Mouse (Mus musculus) brain, embryonic 14.5 days (tissue): ENCODE results near the gene Hspd1. TPM values are rescaled to one million over a fixed set of nuclear protein-coding genes. Genes with fewer than 3 reads are reported as not detected.

Experiments
- DNase-seq: peaks from one replicate; pipeline ENCODE4 v3.0.0-alpha.2; 2011; ENCODE audit warnings: low read depth
- CTCF ChIP-seq: fragments of 200-500 bp; IDR thresholded peaks from 2 replicates; pipeline ENCODE4 v1.5.1; 2012; ENCODE audit warnings: inconsistent platforms, mild to moderate bottlenecking, moderate library complexity, borderline replicate concordance; ENCODE audit not compliant: insufficient read depth, insufficient read length; ENCODE audit errors: extremely low read depth
- POLR2A ChIP-seq: fragments of 200-500 bp; IDR thresholded peaks from 2 replicates; pipeline ENCODE4 v1.6.1; 2012; ENCODE audit warnings: mild to moderate bottlenecking, inconsistent platforms, borderline replicate concordance; ENCODE audit not compliant: poor library complexity, insufficient read depth, insufficient read length, severe bottlenecking; ENCODE audit errors: extremely low read depth
- polyA plus RNA-seq: library from polyadenylated mRNA; depleted of rRNA; stranded (reverse); fragments of >200 nt; gene quantifications from 2 replicates; pipeline ENCODE4 v1.2.3, GENCODE M21; 2012; rRNA removed

The Hspd1 gene
- polyA plus RNA-seq, 1 experiment = 128 TPM

GRCm38 (mm10) chr1:55048841-55049587 is 39.0 kb downstream of the Hspd1 start:
- TF ChIP-seq POLR2A (no peak), CTCF (no peak)
- no peak for DNase-seq

DNA sequence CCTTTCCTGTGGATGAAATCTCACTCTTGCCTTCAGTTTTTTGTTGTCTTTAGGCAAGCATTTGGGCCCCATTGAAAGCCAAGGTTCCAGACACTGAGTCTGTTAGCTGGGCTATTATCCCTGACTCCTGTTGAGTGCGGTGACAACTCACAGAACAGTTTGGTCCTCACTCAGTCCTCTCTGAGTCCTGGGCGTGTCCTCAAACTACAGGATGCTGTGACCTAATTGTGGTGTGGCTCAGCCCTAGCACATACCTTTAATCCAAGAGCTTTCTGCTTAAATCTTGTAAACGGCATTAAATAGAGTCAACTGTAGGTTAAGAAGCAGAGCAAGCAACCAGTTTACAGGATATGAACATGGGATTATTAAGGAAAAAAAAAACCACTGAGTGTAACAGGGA is 44.9 kb downstream of the Hspd1 start:
- no peak for DNase-seq
- TF ChIP-seq POLR2A = no peak
- TF ChIP-seq CTCF = no peak

GRCm38 (mm10) chr1:55042246-55042645 is 45.8 kb downstream of the Hspd1 start:
- TF ChIP-seq CTCF = no peak
- TF ChIP-seq POLR2A = no peak
- DNase-seq = no peak

- TF ChIP-seq CTCF (no peak), POLR2A (no peak)
- DNase-seq = no peak
Observed at GRCm38 (mm10) chr1:55041691-55042090, 46.4 kb downstream of the Hspd1 start.

DNA sequence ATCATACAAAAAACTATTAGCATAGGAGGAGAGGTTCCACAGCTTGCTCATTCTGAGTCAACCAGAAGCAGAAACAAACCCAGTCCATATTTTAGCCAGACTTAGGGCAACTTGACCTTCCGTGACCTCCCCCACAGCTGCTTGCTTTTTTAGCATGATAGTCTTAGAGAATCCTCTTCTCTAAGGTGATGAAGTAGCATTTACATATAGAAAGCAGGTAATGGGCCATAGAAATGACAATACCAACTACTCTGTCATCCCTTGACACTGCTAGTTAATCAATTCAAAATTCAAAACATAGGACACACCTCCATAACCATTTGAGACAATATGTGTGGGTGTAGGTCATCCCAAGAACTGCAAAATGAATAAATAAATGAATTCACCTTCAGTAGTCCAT is 48.1 kb downstream of the Hspd1 start:
- no peak for TF ChIP-seq POLR2A
- no peak for TF ChIP-seq CTCF
- no peak for DNase-seq

GRCm38 (mm10) chr1:55031026-55031779 is 56.8 kb downstream of the Hspd1 start:
- TF ChIP-seq CTCF (no peak), POLR2A (no peak)

GRCm38 (mm10) chr1:55029446-55029845 is 58.6 kb downstream of the Hspd1 start:
- TF ChIP-seq CTCF = no peak
- TF ChIP-seq POLR2A = no peak
- DNase-seq = no peak

More at GRCm38 (mm10) chr1:55031026-55031779, 56.8 kb downstream of the Hspd1 start:
- DNase-seq = no peak

DNA sequence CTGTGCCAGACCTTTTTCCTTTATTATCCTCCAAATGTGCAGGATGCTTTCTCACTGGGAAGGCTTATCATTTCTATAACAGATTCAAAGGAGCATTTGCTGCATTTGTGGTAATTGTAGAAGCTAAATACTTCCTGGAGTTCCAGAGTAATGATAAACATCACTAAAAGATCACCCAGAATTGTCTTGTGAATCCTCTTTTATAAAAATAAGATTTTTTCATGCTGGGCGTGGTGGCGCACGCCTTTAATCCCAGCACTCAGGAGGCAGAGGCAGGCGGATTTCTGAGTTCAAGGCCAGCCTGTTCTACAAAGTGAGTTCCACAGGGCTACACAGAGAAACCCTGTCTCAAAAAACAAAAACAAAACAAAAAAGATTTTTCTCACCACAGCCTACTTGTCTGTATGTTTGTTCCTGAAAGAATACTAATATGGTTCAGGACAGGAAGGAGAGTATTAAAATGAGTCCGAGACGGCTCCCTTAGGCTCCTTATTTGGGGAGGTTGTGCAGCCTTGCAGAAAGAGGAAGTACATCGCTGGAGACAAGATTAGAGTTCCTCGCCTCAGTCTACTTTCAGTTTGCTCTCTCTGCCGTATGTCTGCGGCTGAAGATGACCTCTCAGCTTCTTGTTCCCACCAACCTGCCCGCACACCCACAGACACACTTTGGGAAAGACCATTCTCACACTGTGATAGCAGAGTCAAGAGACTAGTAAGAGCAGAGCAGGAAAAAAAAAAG is 59.4 kb downstream of the Hspd1 start:
- no peak for DNase-seq
- TF ChIP-seq CTCF (no peak), POLR2A (no peak)

GRCm38 (mm10) chr1:55027966-55028365 is 60.1 kb downstream of the Hspd1 start:
- TF ChIP-seq CTCF (no peak), POLR2A (no peak)

More at GRCm38 (mm10) chr1:55027966-55028365, 60.1 kb downstream of the Hspd1 start:
- no peak for DNase-seq

Other genes starting within 250 kb of the Hspd1 start
- 51.3 and 55.5 TPM in 2 replicates for gene Ankrd44, start 161.9 kb downstream of the Hspd1 start, polyA plus RNA-seq
- gene Sf3b1, start 60.8 kb downstream of the Hspd1 start, polyA plus RNA-seq = 211 and 222 TPM in 2 replicates
- 20.3 and 24.9 TPM in 2 replicates for gene Coq10b, start 35.5 kb downstream of the Hspd1 start, polyA plus RNA-seq
- 160 and 176 TPM in 2 replicates for gene Hspe1, start 111 bp downstream of the Hspd1 start, polyA plus RNA-seq
- 57.3 and 58.9 TPM in 2 replicates for gene Mob4, start 43.0 kb upstream of the Hspd1 start, polyA plus RNA-seq
- gene Rftn2, start 138.5 kb upstream of the Hspd1 start, polyA plus RNA-seq = 8.2 and 8.7 TPM in 2 replicates
- gene Mars2, start 148.9 kb upstream of the Hspd1 start, polyA plus RNA-seq = 4.1 and 4.3 TPM in 2 replicates